Mouse (Mus musculus) embryonic facial prominence, embryonic 10.5 days (tissue): ENCODE measurements around the gene Hoxa4. TPM values are rescaled to one million over a fixed set of nuclear protein-coding genes. Genes with fewer than 3 reads are reported as not detected.

Experiments used
- DNase-seq: peaks from one replicate; pipeline ENCODE4 v3.0.0-alpha.2; 2017; ENCODE audit warnings: low spot score
- H3K27ac ChIP-seq: fragments of 300-500 bp; sonication (generic); replicated peaks from 2 replicates; pipeline ENCODE4 v1.5.1; 2016; ENCODE audit warnings: mild to moderate bottlenecking
- H3K27me3 ChIP-seq: fragments of 300-500 bp; sonication (generic); replicated peaks from 2 replicates; pipeline ENCODE4 v1.6.1; 2016; ENCODE audit warnings: low read depth, mild to moderate bottlenecking; ENCODE audit not compliant: poor library complexity, severe bottlenecking
- H3K36me3 ChIP-seq: fragments of 300-500 bp; sonication (generic); replicated peaks from 2 replicates; pipeline ENCODE4 v1.6.1; 2016; ENCODE audit warnings: mild to moderate bottlenecking, moderate library complexity
- H3K4me1 ChIP-seq: fragments of 300-500 bp; sonication (generic); 2 replicates; pipeline ENCODE4 v1.6.1; 2016
- H3K4me3 ChIP-seq: fragments of 300-500 bp; sonication (generic); 2 replicates; pipeline ENCODE4 v1.5.1; 2016; ENCODE audit warnings: mild to moderate bottlenecking, moderate library complexity
- H3K9me3 ChIP-seq: fragments of 300-500 bp; sonication (generic); 2 replicates; pipeline ENCODE4 v1.6.1; 2016; ENCODE audit warnings: mild to moderate bottlenecking
- WGBS: fragments of 180-500 bp; shearing (Covaris S2); methylation state at CpG from one replicate; pipeline ENCODE4 v1.1.7; 2016; 5-methylcytosine and 5-hydroxymethylcytosine counted together
- polyA plus RNA-seq: library from polyadenylated mRNA; unstranded; fragments of >200 nt; fragmentation: Nextera tagmentation; extraction: Ambion mirVana; gene quantifications from 2 replicates; pipeline ENCODE4 v1.2.1, GENCODE M21; 2016

Gene Hoxa4
- polyA plus RNA-seq, 1 experiment from 2014 or later = not detected

GRCm38 (mm10) chr6:52218643-52219215 lies 27.2 kb upstream of the Hoxa4 start:
- 8% methylated on average over 14 of the region's 14 CpGs for WGBS
- H3K4me3 ChIP-seq = no peak overlapping the region
- H3K36me3 ChIP-seq = no peaks in the 10 kb centered on the region
- H3K27me3 ChIP-seq = peaks cover 100% of the 10 kb centered on the region
- H3K9me3 ChIP-seq = no peaks in the 10 kb centered on the region
- no peak overlapping the region for H3K27ac ChIP-seq
- no peak for DNase-seq
- peaks cover 22% of the 10 kb centered on the region for H3K4me1 ChIP-seq

GRCm38 (mm10) chr6:52217895-52218642 lies 26.5 kb upstream of the Hoxa4 start:
- WGBS = 4% methylated on average over 23 of the region's 23 CpGs
- Histone ChIP-seq H3K36me3 (no peaks in the 10 kb centered on the region), H3K9me3 (no peaks in the 10 kb centered on the region), H3K27ac (no peak overlapping the region), H3K4me3 (peak overlapping the region; percentile 43), H3K4me1 (peaks cover 23% of the 10 kb centered on the region), H3K27me3 (peaks cover 100% of the 10 kb centered on the region)
- DNase-seq = no peak

GRCm38 (mm10) chr6:52217459-52217768 lies 25.9 kb upstream of the Hoxa4 start:
- Histone ChIP-seq H3K36me3 (no peaks in the 10 kb centered on the region), H3K4me1 (peaks cover 25% of the 10 kb centered on the region), H3K27me3 (peaks cover 100% of the 10 kb centered on the region), H3K4me3 (peak overlapping the region; percentile 43), H3K27ac (no peak overlapping the region), H3K9me3 (no peaks in the 10 kb centered on the region)
- 0% methylated on average over 25 of the region's 25 CpGs for WGBS
- peak; percentile 87 for DNase-seq

- Histone ChIP-seq H3K36me3 (no peaks in the 10 kb centered on the region), H3K27ac (no peak overlapping the region), H3K9me3 (no peaks in the 10 kb centered on the region), H3K4me1 (peaks cover 25% of the 10 kb centered on the region), H3K4me3 (peak overlapping the region; percentile 43), H3K27me3 (peaks cover 100% of the 10 kb centered on the region)
- no peak for DNase-seq
- WGBS = 2% methylated on average over 60 of the region's 60 CpGs
These were observed 25.3 kb upstream of the Hoxa4 start for GRCm38 (mm10) chr6:52216691-52217458.

GRCm38 (mm10) chr6:52215771-52216535 lies 24.4 kb upstream of the Hoxa4 start:
- H3K27me3 ChIP-seq = peaks cover 100% of the 10 kb centered on the region
- WGBS = under 1% methylated on average over 30 of the region's 30 CpGs
- peaks cover 17% of the 10 kb centered on the region for H3K4me1 ChIP-seq
- H3K9me3 ChIP-seq = no peaks in the 10 kb centered on the region
- no peaks in the 10 kb centered on the region for H3K36me3 ChIP-seq
- no peak overlapping the region; the same call in 1 of the 2 replicates for H3K4me3 ChIP-seq
- no peak overlapping the region for H3K27ac ChIP-seq
- DNase-seq = no peak

GRCm38 (mm10) chr6:52215070-52215469 lies 23.5 kb upstream of the Hoxa4 start:
- H3K36me3 ChIP-seq = no peaks in the 10 kb centered on the region
- H3K27me3 ChIP-seq = peaks cover 100% of the 10 kb centered on the region
- H3K9me3 ChIP-seq = no peaks in the 10 kb centered on the region
- DNase-seq = no peak
- peaks cover 17% of the 10 kb centered on the region for H3K4me1 ChIP-seq
- H3K27ac ChIP-seq = no peak overlapping the region
- H3K4me3 ChIP-seq = no peak overlapping the region
- 8% methylated on average over 3 of the region's 3 CpGs for WGBS

- H3K9me3 ChIP-seq = no peaks in the 10 kb centered on the region
- peaks cover 100% of the 10 kb centered on the region for H3K27me3 ChIP-seq
- H3K27ac ChIP-seq = no peak overlapping the region
- peaks cover 17% of the 10 kb centered on the region for H3K4me1 ChIP-seq
- no peaks in the 10 kb centered on the region for H3K36me3 ChIP-seq
- 10% methylated on average over 5 of the region's 5 CpGs for WGBS
- DNase-seq = no peak
- no peak overlapping the region for H3K4me3 ChIP-seq
These were observed 22.7 kb upstream of the Hoxa4 start for GRCm38 (mm10) chr6:52214271-52214670.

GRCm38 (mm10) chr6:52213119-52213986 lies 21.8 kb upstream of the Hoxa4 start, which contains the start of the genes Hoxa3 and Gm28308:
Gene Hoxa3, minus strand, starts transcription at chr6:52213336.
Gene Gm28308, minus strand, starts transcription at chr6:52213339.
- 2% methylated on average over 38 of the region's 38 CpGs for WGBS

GRCm38 (mm10) chr6:52212556-52213118 lies 21.1 kb upstream of the Hoxa4 start:
- Histone ChIP-seq H3K4me3 (no peak overlapping the region), H3K9me3 (no peaks in the 10 kb centered on the region), H3K27ac (no peak overlapping the region), H3K36me3 (no peaks in the 10 kb centered on the region), H3K4me1 (peaks cover 20% of the 10 kb centered on the region), H3K27me3 (peaks cover 100% of the 10 kb centered on the region)
- no peak for DNase-seq
- WGBS = 2% methylated on average over 22 of the region's 22 CpGs

More at GRCm38 (mm10) chr6:52213119-52213986, 21.8 kb upstream of the Hoxa4 start, which contains the start of the genes Hoxa3 and Gm28308:
- Histone ChIP-seq H3K27me3 (peaks cover 100% of the 10 kb centered on the region), H3K36me3 (no peaks in the 10 kb centered on the region), H3K4me1 (peaks cover 22% of the 10 kb centered on the region), H3K27ac (no peak within 1 kb of the TSS), H3K4me3 (peak within 1 kb of the TSS; percentile 9; the same call in 1 of the 2 replicates), H3K9me3 (no peaks in the 10 kb centered on the region)
- no peak for DNase-seq

- H3K9me3 ChIP-seq = no peaks in the 10 kb centered on the region
- no peaks in the 10 kb centered on the region for H3K36me3 ChIP-seq
- WGBS = 3% methylated on average over 13 of the region's 13 CpGs
- peaks cover 100% of the 10 kb centered on the region for H3K27me3 ChIP-seq
- peaks cover 13% of the 10 kb centered on the region for H3K4me1 ChIP-seq
- H3K4me3 ChIP-seq = no peak overlapping the region
- DNase-seq = no peak
- no peak overlapping the region for H3K27ac ChIP-seq
These were observed 20.4 kb upstream of the Hoxa4 start for GRCm38 (mm10) chr6:52211961-52212360.
